Mouse (Mus musculus) layer of hippocampus, postnatal 36 days (tissue): ENCODE results near the gene Rasgrf2. TPM values are rescaled to one million over a fixed set of nuclear protein-coding genes. Genes with fewer than 3 reads are reported as not detected.
"Not testable (repeated sequence)": the region's sequence is repeated elsewhere in the genome, so short reads cannot be mapped to it uniquely, and the experiment has no call there.

Source experiments
- DNase-seq, 2 experiments: peaks; one replicate each; pipeline ENCODE4 v3.0.0; 2022
- total RNA-seq, 2 experiments: library from RNA; stranded (reverse); gene quantifications; 2 replicates each; pipeline ENCODE4 v1.2.3; 2021

Gene Rasgrf2
- 100 to 1,000 TPM; 116 to 139 TPM for total RNA-seq

DNA sequence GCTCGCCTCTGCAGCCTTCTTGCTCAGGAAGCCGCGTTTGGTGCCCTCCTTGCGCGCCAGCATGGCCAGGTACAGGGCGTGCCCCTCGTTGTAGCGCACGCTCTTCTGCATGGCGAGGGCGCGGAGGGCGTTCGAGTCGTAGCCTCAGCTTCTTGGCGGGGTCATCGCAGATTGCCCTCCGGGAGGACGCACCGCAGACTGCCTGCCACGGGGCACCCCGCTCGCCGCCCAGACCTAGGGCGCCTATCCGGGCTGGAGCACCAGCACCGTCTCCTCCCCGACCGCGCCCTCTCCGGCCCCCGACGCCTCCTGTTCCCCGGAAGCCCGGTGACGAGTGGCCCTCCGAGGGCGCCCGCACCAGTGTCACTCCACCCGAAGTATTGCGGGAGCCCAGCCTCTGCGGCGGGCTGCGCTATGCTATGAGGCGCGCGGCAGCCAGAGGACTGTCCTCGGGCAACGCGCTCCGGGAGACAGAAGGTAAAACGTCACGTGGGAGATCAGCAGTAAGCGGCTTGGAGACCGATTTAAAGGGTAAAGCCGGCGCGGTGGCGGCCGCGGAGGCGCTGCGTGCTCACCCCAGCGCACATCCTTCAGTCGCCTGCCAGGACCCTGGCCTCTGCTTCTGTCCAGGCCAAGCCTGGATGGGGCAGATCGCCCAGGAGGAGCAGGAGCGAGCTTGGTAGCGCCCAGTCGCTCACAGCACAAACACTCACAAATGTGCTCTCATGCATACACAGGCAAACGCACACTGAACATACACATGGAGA, at the start of gene Rasgrf2:
TSS of gene Rasgrf2 (minus strand) at position 273 of the 767 bp plus-strand sequence.
- DNase-seq: peak; percentile 53 to 66

DNA sequence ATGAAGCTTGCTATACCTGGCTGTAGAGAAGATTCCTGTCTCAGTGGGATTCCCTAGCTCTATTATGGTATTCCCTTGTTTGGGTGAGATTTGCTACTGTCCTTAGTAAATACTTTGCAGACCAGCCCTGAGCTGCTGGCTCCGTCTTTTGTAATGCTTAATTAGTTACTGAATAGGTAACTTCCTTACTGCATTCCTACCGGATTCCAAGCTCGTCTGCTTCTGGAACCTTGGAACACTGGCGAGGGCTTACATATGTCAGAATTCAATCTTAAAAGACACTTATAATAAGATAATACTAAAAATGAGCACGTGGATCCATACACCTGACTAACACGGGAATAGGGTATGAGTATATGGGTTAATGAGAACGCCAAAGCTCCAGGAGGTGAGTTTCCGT, 41.2 kb upstream of the Rasgrf2 start:
- not testable (repeated sequence) for DNase-seq

DNA sequence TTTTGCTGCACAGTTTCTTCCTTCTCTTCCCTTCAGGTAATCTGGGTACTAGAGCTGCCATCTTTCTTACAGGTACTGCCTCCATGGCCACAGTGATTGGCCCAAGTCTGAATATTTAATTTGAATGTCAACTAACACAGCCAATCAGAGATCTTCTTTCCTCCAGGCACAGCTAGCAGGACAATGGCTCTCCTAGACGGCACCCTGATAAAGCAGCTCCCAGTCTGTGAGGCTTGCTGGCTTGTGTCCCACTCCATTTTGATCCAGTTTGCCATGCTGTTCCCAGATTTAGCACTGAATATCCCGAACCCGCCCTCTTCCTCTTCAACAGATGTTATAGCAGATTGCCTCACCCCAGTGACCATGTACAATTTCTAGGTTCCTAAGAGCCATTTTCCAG, 19.1 kb upstream of the Rasgrf2 start:
- no peak for DNase-seq

DNA sequence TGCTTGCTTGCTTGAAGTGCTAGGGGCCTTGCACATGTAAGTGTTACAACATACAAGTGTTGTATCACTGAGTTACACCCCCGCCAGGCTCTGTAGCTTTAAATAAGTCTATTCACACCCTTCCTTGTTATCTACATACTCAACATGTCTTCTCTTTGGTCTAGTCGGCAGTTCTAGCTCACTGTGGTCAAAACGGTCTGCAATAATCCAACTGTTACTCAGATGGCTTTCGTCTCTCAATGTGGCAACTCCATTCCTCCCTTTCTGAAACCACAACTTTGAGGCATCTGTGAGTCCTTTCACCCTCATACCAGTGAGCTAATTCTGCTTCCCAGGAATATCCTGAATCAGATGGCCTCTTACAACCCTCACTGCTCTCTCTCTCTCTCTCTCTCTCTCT, 17.4 kb upstream of the Rasgrf2 start:
- no peak for DNase-seq

DNA sequence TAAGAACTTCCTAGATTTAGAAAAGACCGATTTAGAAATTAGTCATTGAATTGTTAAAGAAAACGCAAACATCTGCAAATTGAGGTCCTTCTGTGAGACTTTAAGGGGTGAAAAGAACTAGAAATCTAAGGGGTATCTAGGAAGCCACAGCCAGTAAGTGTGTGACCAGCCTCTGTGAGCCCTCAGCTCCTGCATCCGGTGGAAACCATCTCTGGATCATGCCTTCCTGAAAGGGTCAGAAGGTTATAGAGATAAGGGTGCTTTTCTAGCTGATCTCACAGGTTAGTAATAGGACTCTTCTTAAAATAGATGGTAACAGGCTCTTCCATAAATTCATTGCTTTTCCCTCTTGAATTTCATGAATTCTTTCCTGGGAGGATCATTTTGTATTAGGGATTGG, 3.3 kb upstream of the Rasgrf2 start:
- DNase-seq: no peak

DNA sequence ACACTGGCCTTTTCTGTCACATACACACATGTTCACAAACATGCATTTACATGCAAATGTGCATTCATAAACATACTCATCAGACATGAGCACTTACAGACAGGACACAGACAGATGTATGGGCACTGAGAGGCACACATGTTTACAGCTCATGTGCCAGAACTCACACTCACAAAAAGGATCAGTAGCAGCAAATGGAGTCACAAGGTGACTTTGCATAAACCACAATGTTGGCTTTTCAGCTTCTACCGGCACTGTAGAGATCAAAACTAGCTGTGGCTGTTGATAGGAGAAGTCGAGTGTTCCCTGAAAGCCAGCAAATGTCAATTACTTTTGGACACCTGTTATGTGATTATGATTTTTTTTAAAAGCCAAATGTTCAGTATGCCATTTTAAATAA, 1.1 kb upstream of the Rasgrf2 start:
- DNase-seq: no peak

DNA sequence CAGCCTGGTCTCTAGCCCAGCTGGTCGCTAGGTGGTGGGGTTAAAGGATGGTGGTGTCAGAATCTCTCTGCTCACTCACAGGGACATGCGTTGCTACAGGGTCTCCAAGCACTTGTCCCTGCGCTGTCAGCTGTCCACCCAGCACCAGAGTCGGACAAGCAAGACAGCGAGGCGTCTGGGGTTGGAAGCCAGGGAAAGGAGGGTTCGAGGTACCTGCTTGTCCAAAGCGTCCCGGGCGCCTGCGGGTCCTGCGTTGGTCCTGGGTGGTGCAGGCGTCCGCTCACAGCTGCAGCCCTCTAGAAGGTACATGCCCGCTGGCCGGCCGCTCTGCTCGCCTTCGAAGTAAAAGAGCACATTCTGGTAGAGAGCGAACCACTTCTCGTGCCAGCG, 467 bp downstream of the Rasgrf2 start:
- DNase-seq: peak in 1 of 2 experiments; percentile 14

DNA sequence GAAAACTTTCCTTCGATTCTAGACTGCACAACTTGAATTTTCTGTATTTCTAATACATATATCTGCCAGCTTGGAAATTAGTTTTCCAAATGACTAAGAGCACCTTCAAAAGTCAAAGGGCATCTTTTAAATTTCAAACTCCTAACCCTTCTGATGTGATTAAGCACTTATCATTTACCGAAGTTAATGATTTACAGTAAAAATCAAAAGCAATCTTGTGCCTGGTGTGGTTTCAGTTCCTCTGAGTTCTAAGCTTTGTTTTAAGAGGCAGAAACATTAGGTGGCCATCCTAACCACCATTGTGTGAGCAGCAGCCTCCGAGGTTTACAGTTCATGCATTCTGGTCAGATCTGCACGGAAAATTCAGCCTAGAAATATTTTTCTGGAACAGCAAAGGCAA, 1.6 kb downstream of the Rasgrf2 start:
- no peak for DNase-seq

DNA sequence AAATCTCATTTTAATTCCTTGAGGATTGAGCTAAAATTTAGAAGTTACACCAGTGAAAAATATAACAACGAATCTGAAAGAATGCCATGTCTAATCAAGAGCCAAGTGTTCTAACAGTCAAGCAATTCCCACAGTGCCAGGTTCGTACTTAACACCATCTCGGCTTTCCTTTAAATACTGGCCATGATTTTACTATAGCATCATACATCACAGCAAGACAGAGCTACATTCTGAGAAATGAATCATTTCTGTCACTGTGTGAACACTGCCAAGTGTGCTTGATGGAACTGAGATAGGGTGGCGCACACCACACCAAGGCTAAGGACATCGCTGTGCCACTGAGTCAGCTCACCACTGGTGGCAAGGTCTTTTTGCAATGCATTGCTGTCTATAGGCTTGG, 5.6 kb downstream of the Rasgrf2 start:
- DNase-seq: no peak

DNA sequence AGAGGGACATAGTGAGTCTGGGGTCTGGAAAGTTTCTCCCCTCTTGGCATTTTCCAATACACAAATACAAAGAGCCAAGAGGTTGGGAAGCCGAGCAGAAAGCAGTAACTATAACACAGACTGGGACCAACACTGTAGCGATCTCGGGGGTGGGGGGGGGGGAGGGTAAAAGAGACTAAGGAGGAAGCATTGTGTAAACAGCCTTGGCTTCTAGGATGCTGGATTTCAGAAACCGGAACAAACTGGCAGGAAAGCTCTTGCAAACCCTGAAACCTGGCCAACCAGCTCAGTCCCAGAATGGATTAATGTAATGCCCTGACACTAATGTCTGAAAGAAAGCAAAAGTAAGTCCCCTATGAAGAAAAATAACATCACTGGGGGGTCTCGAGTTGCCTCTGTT, 11.8 kb downstream of the Rasgrf2 start:
- DNase-seq: no peak

DNA sequence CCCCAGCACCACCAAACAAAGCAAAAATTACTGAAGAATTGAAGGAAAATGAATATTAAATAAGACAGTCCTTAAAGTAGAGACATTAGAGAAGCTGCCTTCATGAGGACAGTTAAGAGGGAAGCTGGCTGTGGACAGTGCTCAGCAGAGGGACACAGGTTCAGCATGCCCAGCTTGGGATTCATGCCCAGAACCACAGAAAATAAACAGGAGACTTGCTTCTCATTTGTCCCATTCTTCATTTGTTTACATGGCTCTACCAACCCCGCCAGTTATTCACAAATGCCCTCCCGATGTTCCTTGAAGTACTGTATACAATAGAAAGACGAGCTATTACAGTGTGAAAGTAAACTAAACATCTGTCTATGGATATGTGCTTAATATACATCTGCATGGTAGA, 17.4 kb downstream of the Rasgrf2 start:
- no peak for DNase-seq

DNA sequence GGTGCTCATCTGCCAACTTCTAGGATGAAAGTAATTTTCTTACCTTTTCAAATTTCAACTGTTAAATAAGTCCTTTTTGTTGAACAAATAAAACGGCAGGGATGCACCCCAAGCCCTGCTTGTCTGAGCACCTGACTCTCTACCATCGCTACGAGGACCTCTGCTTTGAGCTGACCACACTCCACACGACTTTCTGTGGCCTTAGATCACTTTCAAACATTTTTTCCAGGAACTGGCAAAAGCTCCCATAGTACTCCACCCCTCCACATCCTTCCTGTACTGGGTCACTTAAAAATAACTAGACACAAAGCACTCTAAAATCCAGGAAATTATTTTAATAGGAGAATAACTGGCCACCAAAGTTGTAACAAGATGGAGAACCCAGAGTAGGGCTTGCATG, 23.2 kb downstream of the Rasgrf2 start:
- DNase-seq: no peak

DNA sequence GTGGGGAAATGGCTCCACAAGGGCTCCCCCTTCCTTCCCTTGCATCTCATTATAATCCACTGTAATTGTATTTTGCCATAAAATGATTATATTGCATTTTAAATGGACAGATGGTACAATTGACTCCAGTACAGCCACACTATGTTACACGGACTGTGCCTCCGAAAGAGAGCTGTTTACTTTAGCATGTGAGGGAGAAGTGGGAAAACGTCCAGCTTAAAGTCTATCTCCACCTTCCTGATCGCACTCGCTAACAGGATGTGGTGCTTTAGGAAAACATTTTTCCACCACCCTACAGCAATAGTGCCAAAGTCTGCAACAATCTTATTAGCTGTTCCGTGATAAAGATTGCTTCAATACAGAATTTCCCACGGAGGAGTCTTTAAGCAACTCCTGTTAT, 27.2 kb downstream of the Rasgrf2 start:
- no peak for DNase-seq

DNA sequence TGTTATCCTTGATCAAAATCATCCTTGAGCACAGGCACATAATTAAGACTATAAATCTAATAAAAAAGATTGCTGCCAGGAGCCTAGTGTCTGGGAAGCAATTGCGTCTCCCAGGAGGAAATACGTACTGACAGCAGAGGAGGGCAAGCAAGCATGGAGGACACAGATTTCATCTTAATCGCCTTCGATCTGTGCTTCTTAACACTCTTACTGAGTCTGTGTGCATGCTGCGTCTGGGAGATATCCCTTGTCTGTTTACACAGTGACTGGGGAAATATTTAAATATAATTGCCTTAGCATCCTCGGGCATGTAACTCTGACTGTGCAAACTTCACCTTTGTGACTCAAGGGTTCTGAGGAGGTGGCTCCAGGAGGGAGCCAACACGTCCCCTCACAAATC, 33.0 kb downstream of the Rasgrf2 start:
- DNase-seq: no peak

DNA sequence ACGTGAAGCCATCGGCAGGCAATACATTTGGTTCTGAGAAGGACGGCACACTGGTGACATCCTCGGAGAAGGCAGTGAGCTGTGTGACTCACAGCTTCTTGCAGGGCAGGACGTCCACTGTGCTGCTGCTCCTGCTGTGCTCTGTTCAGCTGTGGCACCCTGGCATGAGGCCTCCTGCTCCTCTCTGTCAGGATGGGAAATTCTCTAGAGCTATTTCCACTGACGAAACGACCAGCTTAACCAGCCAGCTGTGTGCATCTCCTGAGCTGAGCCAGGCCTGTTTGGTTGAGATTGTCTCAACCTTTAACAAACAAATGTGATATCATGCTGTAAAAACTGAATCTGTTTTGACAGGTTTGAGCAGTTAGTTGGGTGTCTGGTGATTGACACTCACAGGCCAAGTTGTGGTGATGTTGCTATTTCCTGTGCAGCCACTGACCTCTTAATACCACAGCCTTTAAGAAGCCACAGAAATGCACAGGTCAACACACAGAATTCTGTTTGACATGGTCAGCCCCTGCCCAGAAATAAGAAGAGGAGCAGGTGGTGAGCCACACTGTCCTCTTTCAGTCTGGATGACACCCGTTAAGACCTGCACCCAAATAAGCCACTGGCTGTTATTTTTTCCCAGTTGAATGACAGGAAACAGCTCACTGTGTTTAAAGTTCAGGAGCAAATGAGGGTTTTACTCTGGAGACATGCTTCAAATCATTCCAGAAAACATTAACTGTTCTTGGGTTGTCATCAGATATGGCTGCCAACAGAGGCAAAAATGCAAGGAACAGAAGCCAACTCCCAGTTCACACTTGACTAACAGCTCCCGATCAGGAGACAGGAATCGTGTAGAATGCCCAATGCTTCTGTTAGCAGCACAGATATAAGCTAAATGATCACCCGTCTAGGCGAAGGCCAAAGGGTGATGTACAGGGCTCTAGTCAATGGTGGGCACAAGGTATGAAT, 36.0 kb downstream of the Rasgrf2 start:
- DNase-seq: no peak

DNA sequence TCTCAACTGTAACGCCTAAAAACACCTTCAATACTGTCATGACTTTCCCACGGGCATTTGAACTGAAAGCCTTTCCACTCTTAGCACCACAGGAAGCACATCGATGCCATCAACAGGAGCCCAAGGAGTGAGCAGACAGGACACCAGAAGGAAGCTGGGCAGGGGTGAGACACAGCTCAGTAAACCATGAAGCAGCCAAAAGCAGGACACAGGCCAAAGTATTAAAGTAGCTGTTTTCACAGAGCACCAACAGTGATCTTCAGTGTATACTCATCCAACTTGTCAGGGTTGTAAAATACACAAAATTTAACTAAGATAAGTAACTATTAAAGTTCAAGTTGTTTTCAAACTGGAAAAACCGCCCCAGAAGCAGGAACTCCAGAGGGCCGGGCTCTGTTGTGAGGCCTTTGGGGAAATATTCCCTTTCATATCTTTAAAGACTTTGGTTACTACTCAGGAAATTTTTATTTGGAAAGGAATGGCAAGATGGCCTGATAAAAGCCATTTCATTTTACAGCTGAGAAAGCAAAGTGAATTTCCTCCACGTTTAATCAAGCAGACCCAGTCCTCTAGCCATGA, 37.7 kb downstream of the Rasgrf2 start:
- no peak for DNase-seq

DNA sequence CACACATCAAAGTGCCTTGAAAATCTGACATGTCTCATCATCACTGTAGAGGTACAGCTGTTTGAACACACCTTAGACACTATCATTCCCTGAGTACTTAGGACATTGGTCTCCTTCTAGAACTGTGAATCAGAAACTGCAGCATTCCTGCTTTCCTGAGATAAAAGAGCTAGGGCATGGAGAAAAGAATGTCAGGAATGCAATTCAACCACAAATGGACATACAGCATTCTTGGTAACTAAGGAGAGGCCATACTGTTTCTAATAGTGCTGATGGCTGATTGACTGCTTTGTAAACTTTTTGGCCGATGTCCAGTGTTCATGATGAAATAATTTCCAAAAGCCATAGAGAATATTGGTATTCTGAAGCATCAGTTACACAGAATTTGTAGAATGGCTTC, 58.3 kb downstream of the Rasgrf2 start:
- DNase-seq: no peak

DNA sequence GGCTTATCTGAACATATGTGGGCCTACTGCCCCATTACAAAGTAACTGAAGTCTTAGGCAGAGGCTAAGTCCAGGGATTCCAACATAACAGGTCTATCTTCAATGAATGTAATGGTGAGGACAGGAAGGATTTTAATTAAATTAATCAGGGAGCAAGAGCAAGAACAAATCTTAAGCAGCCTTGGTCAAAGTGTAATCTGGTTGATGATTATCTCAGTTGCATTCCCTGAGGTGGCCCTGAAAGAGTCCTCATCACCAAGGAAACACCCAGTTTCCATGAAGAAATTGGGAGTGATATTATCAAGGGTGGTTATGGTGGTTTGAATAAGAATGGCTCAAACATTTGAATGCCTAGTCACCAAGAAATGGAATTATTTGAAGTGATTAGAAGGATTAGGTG, 62.8 kb downstream of the Rasgrf2 start:
- no peak for DNase-seq

DNA sequence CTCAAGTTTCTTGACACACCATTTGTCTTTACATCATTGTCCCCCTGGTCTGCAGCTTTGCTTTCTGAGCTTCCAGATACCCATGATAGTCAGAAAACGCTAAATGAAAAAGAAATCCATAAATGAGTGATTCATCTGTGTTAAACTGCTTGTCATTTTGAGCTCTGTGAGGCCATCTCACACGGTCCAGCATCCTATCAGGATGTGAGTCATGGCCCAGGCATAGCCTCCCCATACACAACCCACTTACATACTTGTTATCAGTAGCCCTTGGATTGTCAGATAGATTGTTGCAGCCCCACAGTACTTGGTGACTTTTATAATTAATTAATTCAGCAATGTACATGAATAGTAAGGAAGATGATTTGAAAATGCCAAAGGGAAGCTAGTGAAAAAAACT, 63.6 kb downstream of the Rasgrf2 start:
- no peak for DNase-seq

DNA sequence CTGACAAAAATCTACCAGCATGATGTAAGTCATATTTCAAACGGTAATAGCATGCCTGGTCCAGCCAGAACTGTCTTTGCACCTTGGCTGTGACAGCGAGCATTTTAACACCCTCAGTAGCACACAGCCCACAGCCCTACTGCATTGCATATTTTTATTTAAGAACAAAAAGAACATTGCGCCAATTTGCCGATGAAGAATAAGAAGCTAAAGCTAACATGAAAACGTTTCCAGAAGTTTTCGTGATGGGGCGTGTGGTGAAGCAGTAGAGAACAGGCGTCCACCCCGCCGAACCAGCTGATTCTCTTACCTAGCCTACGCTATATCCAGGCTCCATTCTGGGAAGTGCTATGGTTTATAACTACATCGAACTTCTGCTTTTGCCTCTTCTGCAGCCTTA, 77.7 kb downstream of the Rasgrf2 start:
- DNase-seq: no peak

DNA sequence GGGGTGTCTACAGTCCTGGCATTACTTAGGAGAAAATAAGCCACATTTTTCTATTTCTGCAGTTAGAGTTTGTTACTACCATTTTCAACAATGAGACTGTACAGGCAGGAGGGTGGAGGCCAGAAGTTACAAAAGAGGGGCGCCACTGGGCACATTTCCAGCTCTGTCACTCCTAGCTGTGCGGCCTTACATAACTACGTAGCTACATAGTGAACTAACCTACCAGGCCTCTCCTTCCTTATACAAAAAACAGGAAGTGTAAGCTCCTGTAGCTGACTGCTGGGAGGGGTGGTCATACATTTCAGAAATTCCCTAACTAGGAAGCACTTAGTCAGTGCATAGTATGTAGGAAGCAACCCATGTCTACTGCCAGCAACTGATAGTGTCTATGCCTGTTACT, 78.5 kb downstream of the Rasgrf2 start:
- no peak for DNase-seq

DNA sequence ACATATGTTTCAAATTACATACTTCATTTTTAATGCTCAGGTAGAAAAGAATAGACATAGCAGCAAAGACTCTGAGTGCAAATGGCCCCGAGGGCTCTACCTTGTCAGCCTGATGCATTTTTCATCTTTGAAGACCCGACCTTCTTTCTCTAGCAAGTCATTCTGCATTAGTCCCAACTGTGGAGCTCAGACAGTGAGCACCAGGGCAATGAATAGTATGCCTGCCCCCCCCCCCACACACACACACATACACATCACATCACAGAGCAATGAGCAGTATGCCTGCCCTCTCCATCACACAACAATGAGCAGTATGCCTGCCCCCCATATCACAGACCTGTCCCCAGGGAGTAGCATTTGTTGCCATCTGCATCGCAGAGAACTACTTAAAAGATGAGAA, 80.2 kb downstream of the Rasgrf2 start:
- no peak for DNase-seq
